Mouse (Mus musculus): ENCODE measurements around the gene Clcnkb.

Clcnkb gene

DNA sequence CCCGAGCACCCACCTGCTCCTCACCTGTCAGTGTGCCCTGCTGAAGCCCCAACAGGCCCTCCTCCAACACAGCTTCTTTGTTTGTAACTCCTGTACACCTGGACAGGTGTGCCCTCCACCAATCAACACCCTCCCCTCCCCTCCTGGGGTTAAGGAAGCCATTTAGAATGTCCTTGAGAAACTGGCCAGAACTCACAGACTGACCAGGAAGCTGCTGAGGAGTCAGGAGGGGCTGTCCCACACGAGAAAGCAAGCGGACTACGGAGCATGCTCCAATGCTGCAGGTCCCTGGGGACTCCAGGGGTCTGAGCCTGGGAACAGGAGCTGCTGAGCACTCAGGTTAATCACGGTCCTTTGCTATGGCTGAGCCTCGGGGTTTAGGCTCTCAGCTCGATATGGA, at the start of gene Clcnkb:
Gene Clcnkb (minus strand): TSS at position 91 of the 400 bp plus-strand sequence.
- no peak for DNase-seq (ENCODE audit: low spot score)

DNA sequence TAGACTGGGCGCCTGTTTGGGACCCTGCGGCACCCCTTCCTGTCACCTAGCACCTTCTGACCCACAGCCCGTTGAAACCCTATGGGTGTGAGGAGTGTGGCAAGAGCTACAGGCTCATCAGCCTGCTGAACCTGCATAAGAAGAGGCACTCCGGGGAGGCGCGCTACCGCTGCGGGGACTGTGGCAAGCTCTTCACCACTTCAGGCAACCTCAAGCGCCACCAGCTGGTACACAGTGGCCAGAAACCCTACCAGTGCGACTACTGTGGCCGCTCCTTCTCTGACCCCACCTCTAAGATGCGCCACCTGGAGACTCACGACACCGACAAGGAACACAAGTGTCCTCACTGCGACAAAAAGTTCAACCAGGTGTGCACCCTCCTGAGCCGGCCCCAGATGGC, 48.9 kb upstream of the Clcnkb start:
- DNase-seq (ENCODE audit: low spot score): no peak

DNA sequence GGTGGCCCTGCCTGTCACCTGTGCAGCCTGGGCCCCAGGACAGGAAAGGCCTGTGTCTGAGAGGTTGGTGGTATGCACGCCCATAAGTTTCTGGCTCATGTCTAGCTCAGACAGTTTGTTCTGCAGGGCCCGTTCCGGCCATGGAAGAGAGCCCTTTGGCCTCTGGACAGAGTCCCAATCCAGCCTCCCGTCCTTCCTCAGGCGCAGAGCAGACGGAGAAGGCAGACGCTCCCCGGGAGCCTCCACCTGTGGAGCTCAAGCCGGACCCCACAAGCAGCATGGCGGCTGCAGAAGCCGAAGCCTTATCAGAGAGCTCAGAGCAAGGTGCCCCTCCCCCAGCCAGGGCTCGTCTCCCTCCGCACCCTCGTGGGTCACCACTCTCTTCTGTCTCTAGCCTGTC, 47.7 kb upstream of the Clcnkb start:
- DNase-seq (ENCODE audit: low spot score): no peak

DNA sequence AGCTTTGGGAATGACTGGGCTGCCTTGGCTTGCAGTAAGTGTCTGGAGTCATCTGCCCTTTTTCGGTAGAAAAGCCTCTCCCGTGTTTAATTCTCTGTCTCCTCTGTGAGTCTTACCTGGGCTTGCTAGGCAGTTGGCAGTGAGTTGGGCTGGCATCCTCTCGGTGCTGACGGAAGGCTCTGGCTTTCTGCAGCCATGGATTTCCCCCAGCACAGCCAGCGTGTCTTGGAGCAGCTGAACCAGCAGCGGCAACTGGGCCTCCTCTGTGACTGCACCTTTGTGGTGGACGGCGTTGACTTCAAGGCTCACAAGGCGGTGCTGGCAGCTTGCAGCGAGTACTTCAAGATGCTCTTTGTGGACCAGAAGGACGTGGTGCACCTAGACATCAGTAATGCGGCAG, 45.8 kb upstream of the Clcnkb start:
- DNase-seq (ENCODE audit: low spot score): no peak

DNA sequence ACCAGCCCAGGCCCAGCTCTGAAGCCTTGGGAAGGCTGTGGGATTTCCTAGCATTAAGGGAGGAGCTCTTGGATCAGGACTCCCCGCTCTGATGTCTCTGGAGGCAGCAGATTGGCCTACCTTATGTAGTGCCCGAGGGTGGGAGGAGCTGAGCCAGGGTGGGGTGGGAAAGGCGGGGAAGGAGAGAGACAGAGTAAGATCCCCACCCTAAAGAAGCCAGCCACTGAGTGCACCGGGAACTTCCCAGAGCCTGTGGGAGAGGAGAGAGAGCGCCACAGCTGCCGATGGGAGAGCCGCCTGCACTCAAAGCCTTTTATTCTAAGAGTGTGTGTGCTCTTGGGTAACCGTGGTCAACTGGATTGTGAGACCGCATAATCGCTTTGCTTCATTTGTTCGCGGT, 45.3 kb upstream of the Clcnkb start:
- DNase-seq (ENCODE audit: low spot score): no peak

DNA sequence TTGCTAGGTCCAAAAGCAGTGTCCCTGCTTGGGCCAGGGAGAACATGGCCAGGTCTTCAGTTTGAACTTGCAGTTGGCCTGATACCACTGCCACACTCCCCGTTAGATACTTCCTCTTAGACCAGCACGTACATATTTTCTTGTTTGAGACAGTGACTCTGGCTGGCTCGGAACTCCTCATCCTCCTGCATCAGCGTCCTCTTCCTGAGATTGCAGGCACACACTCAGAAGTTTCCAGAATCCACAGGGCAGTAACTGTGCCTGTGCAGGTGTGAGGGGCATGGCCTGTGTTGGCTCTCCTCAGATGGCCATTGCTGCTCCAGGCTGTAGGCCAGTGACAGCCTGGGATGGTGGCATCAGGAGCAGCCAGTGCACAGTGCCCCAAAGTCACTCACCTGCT, 44.7 kb upstream of the Clcnkb start:
- no peak for DNase-seq (ENCODE audit: low spot score)

DNA sequence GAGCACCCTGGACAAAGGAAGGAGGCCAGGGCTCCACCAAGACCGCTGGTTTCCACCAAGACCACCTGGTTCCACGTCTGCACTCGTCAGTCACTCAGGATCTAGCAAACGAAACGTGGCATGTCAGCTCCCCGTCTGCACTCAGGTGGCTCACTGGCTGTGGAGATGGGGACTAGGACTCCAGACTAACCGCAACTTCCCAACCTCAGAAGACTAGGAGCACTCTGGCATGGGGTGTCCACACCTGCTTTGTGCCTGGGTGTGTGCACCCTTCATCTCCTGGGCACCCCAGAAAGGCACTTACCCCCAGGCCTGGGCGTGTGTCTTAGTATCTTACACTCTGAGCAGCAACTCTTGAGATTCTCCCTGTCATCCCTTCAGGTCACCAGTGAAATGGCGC, 44.0 kb upstream of the Clcnkb start:
- no peak for DNase-seq (ENCODE audit: low spot score)

DNA sequence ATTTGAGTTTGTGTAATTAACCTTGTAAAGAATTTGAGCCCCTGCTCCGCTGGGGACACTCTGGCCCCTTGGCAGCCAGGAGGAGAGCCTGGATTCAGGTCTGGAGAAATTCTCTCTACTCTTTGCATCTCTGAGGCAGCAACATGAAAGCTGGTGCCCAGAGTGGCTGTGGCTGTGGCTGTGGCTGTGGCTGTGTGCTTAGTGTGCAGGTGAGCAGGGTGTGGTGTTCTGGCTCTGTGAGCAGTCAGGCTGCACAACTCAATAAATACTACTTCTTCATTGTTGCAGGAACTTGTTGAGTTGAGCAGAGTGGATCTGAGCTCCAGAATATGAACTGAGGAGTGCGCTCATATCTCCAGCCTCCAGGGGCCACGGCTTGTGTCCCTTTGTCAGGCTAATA, 43.1 kb upstream of the Clcnkb start:
- no peak for DNase-seq (ENCODE audit: low spot score)

DNA sequence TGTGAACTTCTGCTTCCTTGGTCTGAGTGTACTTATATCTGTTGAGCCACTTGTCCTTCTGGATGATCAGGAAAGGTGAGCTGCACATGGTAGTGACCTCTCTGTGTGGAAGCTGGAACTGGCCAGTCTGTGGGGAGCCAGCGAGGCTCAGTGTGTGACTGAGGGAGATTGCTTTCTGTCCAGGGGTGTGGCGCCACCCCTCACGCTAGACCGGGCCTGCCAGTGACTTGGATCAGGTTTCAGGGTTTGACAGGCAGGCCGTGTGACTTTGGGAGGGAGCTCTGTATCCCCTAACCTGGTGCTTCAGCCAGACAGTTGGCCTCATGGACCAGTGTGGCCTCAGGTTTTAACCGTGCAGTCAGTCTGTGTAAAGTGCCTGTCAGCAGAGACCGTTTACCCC, 42.4 kb upstream of the Clcnkb start:
- DNase-seq (ENCODE audit: low spot score): no peak

DNA sequence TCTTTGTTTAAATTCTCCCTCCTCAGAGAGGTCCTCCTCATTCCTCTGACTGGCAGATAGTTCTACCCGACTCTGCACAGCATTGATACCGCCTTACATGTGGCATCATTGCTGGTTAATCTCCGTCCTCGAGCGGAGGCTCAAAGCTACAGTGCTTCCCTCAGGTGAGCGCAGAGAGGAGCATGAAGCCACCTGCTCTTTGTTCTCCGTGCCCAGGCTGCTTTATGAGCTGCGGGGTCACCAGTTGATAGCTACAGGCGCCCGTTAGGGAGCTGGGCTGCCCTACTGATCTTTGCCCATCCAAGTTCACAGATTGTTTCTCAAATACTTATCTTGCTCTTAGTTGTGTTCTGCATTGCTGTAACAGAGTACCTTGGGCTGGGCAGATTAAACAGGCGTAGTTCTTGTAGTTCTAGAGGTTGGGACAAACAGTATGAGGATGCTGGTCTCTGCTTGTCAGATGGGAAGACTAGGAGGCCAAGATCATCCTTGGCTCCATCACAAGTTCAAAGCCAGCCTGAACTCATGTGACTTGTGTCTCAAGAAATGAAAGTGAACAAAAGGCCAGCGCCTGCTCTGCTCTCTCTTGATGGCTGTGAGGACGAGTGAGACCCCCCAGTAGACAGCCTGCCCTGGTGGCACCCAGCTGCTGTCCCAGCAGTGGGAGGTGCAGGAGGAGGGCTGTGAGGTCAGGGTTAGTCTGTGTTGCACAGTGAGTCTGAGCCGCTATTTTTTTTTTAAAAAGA, 40.6 kb upstream of the Clcnkb start:
- DNase-seq (ENCODE audit: low spot score): no peak

DNA sequence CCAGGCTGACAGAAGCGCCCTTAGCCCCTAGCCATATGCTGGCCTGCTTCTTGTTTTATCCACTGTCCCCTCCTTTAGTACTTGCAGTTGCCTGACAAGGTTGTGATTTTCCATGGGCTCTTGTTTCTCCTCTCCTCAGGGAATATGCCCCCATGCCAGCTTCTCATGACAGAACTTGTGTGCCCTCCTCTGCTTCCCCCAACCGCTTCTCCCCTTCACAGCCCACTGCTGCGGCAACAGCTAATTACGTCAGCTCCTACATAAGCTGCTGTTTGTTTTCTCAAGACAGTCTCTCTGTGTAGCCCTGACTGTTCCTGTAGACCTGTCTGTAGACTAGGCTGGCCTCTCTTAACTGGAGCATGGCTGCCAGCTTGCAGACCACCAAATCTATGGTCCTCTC, 39.7 kb upstream of the Clcnkb start:
- DNase-seq (ENCODE audit: low spot score): no peak

DNA sequence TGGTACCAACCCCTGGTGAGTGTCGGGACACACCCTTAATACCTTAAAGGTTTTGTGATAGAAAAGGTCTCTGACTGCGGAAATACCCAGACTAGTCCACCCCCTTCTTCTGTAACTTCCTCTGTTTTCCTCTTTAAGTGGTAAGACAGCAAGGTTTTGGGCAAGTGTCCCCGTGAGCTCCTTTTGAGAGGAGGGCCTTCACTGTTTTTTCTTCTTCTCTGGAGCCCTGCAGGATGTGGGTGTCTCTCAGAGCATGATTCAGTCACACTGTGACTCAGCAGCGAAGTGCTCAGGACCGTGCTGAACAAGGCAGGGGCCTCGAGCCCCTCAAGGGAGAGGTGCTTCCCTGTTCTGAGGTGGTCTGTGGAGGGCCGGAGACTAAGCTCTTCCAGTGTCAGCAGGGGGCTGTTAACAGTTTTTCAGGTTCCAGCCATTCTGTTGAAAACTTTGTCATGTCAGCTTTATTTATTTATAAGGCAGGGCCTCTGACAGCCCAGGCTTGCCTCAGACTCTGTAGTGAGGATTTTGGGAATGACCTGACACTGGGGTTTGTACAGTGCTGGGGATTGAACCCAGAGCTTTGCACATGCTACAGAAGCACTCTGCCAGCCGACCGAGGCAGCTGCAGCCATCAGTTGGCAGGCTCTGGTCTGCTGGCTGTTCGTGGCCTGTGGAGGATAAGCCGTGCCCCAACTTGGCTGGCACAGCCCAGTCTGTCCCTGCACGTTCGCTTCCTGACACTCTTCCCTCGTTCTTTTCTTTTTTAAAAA, 39.0 kb upstream of the Clcnkb start:
- DNase-seq (ENCODE audit: low spot score): no peak

DNA sequence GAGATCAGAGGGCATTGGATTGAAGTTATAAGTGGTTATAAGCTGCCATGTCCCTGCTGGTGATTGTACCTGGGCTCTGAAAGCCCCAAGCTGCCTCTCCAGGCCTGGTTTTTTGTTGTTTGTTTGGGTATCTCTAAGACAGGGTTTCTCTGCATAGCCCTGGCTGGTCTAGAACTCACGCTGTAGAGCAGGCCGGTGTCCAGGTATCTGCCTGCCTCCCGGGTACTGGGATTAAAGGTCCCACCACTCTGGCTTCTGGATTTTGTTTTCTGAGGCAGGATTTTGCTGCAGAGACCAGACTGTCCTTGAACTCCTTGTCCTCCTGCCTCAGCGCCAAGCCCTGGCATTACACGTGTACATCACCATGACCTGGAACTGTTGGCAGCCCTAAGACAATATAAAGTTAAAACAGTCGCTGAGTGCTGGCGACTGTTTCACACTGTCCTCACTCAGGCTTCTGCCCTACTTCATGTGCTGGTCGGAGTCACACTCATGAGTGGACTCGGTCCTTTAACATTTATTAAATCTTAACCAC, 36.2 kb upstream of the Clcnkb start:
- DNase-seq (ENCODE audit: low spot score): no peak

DNA sequence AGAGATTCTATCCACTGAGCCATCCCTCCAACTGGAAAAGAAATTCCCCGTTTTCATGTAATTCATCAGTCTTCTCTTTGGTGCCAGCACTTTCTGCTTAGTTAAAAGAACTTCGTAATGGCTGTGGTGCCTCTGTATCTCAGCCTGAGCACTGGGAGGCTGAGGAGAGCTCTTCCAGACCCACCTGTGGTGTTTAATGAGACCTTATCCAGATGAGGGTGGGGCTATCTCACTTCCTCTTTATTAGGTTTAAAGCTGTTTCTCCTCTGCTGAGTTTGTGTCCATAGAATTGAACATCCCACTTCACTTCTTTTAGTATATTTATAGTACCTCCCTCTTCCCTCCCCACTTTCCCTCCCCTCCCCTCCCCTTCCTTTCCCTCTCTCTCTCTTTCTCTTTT, 35.4 kb upstream of the Clcnkb start:
- DNase-seq (ENCODE audit: low spot score): no peak

DNA sequence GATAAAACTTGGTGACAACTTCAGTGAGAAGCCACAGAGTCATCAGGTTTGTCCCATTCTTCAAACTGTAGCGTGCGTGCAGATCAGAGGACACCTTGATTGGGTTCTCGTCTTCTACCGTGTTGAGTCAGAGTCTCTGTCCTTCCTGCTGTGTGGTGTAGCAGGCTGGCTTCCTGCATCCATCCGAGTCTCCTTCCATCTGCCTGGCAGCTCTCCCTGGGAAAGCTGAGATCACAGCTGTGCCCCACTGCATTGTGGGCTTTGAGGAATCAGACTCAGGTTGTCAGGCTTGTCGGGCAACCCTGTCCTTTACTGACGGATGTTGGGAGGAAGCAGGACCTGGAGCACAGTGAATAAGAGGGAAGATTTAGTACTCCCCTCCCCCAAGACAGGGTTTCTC, 30.4 kb upstream of the Clcnkb start:
- no peak for DNase-seq (ENCODE audit: low spot score)

DNA sequence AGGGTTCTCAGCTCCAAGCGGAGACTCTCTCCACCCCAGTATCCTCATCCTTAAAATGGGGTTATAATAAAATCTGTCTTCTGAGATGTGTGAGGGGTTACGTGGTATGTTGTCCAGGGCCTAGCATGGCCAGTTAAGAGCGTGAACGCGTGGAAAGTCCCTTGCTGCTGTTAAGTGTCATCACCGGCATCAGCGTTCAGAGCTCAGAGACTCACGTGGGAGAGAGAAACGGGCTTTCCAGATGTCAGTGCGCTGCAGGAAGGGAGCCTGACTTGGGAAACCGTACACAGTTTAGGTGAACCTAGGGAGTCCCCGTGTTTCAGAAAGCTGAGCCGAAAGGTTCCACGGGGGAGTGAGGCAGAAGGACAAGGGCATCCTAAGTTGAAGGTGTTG, 29.5 kb upstream of the Clcnkb start:
- DNase-seq (ENCODE audit: low spot score): peak; percentile 77

DNA sequence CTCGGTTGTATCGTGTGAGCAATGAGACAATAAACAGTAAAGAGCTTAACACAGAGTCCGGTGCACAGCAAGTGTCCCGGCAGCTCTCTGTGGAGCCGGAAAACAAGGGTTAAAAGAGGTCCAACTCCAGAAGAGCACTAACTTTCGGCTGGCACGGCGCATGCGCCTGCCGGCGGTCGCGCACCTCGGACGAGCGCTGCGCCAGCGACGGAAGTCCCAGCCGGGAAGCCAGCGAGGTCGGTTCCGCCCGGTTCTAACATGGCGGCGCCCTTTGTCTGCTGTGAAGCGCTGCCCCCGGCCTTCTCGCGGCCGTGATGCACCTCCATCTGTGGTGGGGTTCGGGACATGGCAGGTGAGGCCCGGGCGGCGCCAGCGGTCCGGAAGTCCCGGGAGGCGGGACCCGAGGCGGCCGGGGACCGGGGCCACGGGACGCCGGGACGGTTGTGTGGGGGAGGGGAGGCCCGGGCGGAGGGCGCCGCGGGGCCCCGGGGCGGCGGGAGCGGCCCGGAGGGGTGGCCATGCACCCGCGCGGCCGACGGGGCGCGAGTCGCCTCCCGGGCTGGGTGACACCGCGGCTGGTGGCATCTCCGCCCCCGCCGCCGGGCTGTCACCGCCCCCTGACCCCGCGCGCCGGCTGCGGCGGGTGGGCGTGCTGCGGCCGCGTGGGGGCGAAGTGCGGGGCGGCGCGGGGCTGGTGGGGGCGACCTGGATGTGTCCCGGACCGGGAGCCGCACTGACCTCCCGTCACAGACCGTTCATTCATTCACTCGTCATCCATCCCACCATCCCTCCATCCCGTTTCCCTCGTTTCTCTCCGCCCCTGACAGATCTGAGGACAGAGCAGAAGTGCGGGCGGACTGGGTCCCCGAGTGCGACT, 28.9 kb upstream of the Clcnkb start, which contains the start of gene Zbtb17:
Gene Zbtb17 (plus strand): TSS at position 204 of the 877 bp plus-strand sequence.
- peak; percentile 93 for DNase-seq (ENCODE audit: low spot score)

DNA sequence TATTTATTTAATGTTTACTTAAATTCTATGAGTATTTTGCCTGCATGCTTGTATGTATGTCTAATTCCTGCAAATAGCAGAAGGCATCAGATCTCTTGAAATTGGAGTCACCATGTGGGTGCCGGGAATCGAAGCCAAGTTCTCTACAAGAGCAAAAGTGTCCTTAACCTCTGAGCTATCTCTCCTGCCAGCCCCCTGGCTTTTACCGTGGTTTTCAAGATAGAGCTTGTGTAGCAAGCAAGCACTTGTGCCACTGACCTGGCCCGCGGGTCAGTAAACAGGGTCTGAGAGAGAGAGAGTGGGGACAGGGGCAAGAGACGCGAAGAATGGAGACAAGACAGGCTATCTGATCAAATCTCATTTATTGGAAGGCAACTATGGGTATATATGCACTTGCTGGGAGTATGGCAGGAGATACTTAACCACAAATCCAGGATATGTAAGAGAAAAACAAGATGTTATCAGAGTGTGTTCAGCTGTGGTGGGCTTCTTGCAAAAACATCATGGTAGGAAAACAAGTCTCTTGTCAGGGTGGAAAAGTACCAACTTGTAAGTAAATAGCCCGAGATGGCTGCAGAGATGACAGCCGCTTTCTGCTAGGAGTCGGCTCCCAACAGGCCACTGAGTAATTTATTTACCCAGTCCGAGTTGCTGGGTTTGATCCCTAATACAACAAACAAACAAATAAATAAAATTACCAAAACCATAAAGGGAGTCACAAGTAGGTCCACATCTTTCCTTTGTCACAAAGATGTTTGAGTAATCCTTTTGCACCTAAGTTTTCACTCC, 28.0 kb upstream of the Clcnkb start:
- no peak for DNase-seq (ENCODE audit: low spot score)

DNA sequence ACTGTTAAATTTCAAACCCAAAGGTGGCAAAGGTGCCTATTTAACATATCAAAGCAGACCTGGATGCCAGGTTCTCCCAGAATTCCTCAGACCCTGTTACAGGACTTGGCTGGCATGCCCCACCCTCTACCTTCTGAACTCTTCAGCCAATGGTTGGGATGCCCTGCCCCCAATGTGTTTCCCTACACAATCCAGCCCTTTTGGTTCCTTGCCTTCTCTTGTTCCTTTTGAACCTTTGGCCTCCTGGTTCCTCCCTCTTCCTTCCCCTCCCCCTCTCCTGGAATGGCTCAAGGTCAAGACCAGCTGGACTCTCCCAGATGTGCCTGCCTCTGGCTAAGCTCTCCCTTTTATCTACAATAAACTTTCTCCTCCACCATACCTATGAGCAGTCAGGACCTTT, 25.1 kb upstream of the Clcnkb start:
- DNase-seq (ENCODE audit: low spot score): no peak

DNA sequence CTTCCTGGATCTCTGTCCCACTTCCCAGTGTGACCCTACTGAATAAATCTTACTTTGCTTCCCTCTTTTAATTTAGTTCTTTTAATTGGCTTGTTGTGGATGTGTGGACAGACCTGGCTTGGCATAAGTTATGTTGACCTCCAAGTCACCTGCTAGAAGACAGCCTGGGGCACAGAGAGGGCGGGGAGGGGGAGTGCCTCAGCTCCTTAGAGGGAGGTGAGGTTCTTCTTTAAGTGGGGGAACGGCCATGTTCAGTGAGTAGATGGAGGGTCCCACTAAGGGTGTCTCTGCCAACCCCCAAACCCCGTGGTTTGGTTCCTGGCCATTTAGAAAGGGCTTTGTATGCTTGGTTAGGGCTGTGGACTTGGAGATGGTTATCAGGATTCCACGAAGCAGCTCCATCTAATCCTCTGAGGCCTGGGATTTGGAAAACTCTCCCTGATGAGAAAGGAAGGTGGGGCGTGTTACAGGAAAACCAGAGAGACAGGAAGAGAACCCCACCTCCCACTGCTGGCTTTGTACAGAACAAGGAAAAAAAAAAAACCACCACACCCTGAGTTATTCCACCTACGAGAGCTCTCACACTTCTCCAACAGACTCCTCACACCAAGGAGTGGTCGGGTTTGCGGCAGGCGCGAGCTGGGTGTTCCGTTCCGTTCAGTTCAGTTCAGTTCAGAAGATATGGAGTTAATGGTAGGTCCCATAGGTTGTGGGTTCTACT, 23.4 kb upstream of the Clcnkb start:
- no peak for DNase-seq (ENCODE audit: low spot score)

DNA sequence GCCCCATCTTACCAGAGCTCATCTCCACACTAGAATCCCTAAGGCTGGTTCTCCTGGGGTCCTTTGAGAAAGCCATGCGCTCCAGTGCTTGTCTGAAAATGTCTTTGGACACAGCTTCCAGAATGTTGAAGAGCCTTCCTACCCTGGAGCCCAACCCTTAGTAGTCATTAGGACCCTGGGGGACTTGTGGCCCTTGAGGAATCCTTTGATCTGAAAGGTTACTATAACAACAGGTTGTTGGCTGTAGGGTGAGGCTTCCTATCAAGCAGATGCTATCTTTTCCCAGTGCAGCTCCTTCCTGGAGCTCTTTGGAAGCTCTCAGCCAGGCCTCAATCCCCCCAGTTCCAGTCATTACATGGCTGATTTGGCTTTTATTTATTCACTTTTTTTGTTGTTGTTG, 20.2 kb upstream of the Clcnkb start, which contains the start of gene Srarp:
Gene Srarp (minus strand): TSS at position 132 of the 400 bp plus-strand sequence.
- DNase-seq (ENCODE audit: low spot score): no peak

Measured in MN1 (cell line).